Mouse (Mus musculus): ENCODE results near the gene Pafah1b3. TPM values are rescaled to one million over a fixed set of nuclear protein-coding genes. Genes with fewer than 3 reads are reported as not detected.

Gene Pafah1b3
- polyA plus RNA-seq, 1 experiment from 2014 or later = 287 TPM

GRCm38 (mm10) chr7:25323219-25323618 lies 25.4 kb upstream of the Pafah1b3 start:
- no peaks in the 10 kb centered on the region for H3K9me3 ChIP-seq (replicated peaks; ENCODE audit: control insufficient read depth, low read length)
- no peak overlapping the region for H3K9ac ChIP-seq (replicated peaks; ENCODE audit: low read length)
- H3K4me2 ChIP-seq (ENCODE audit: low read depth, low read length) = no peak overlapping the region
- 85% methylated on average over 2 of the region's 2 CpGs for WGBS
- no peaks in the 10 kb centered on the region for H3K27me3 ChIP-seq (ENCODE audit: control insufficient read depth, insufficient read depth, low read length)
- ATAC-seq (replicated peaks; ENCODE audit: insufficient number of reproducible peaks, low FRiP score, low TSS enrichment, low read depth) (no peak), DNase-seq (ENCODE audit: low spot score) (no peak)
- no peak overlapping the region for H3K4me3 ChIP-seq (ENCODE audit: low read depth, low read length)
- no peak overlapping the region for H3K27ac ChIP-seq (replicated peaks; ENCODE audit: low read depth, low read length)
- H3K36me3 ChIP-seq (replicated peaks; ENCODE audit: control insufficient read depth, insufficient read depth, low read depth, low read length) = no peaks in the 10 kb centered on the region
- no peaks in the 10 kb centered on the region for H3K4me1 ChIP-seq (ENCODE audit: control insufficient read depth, insufficient read depth, low read length)

GRCm38 (mm10) chr7:25322058-25322484 lies 24.3 kb upstream of the Pafah1b3 start:
- H3K27me3 ChIP-seq (ENCODE audit: control insufficient read depth, insufficient read depth, low read length) = no peaks in the 10 kb centered on the region
- no peak overlapping the region for H3K9ac ChIP-seq (replicated peaks; ENCODE audit: low read length)
- ATAC-seq (replicated peaks; ENCODE audit: insufficient number of reproducible peaks, low FRiP score, low TSS enrichment, low read depth) = peak; percentile 83
- H3K36me3 ChIP-seq (replicated peaks; ENCODE audit: control insufficient read depth, insufficient read depth, low read depth, low read length) = no peaks in the 10 kb centered on the region
- WGBS = 0% methylated on average over 6 of the region's 6 CpGs
- H3K9me3 ChIP-seq (replicated peaks; ENCODE audit: control insufficient read depth, low read length) = no peaks in the 10 kb centered on the region
- H3K4me1 ChIP-seq (ENCODE audit: control insufficient read depth, insufficient read depth, low read length) = no peaks in the 10 kb centered on the region; the same call in 1 of the 2 replicates
- H3K4me3 ChIP-seq (ENCODE audit: low read depth, low read length) = no peak overlapping the region; the same call in 1 of the 2 replicates
- no peak overlapping the region; the same call in 1 of the 2 replicates for H3K4me2 ChIP-seq (ENCODE audit: low read depth, low read length)
- peak; percentile 94 for DNase-seq (ENCODE audit: low spot score)
- H3K27ac ChIP-seq (replicated peaks; ENCODE audit: low read depth, low read length) = peak overlapping the region; percentile 87

GRCm38 (mm10) chr7:25317446-25317999 lies 19.7 kb upstream of the Pafah1b3 start:
- Histone ChIP-seq H3K27me3 (ENCODE audit: control insufficient read depth, insufficient read depth, low read length) (peaks cover 14% of the 10 kb centered on the region), H3K9ac (replicated peaks; ENCODE audit: low read length) (peak overlapping the region; percentile 79), H3K4me1 (ENCODE audit: control insufficient read depth, insufficient read depth, low read length) (peaks cover 8% of the 10 kb centered on the region), H3K4me2 (ENCODE audit: low read depth, low read length) (peak overlapping the region; percentile 96), H3K27ac (replicated peaks; ENCODE audit: low read depth, low read length) (peak overlapping the region; percentile 60), H3K4me3 (ENCODE audit: low read depth, low read length) (peak overlapping the region; percentile 50), H3K9me3 (replicated peaks; ENCODE audit: control insufficient read depth, low read length) (no peaks in the 10 kb centered on the region), H3K36me3 (replicated peaks; ENCODE audit: control insufficient read depth, insufficient read depth, low read depth, low read length) (no peaks in the 10 kb centered on the region)
- DNase-seq (ENCODE audit: low spot score) (peak; percentile 26), ATAC-seq (replicated peaks; ENCODE audit: insufficient number of reproducible peaks, low FRiP score, low TSS enrichment, low read depth) (no peak)
- 18% methylated on average over 21 of the region's 21 CpGs for WGBS

- Histone ChIP-seq H3K36me3 (replicated peaks; ENCODE audit: control insufficient read depth, insufficient read depth, low read depth, low read length) (no peaks in the 10 kb centered on the region), H3K27me3 (ENCODE audit: control insufficient read depth, insufficient read depth, low read length) (peaks cover 14% of the 10 kb centered on the region), H3K4me1 (ENCODE audit: control insufficient read depth, insufficient read depth, low read length) (peaks cover 8% of the 10 kb centered on the region), H3K9ac (replicated peaks; ENCODE audit: low read length) (peak within 1 kb of the TSS; percentile 79), H3K9me3 (replicated peaks; ENCODE audit: control insufficient read depth, low read length) (no peaks in the 10 kb centered on the region), H3K4me3 (ENCODE audit: low read depth, low read length) (peak within 1 kb of the TSS; percentile 50), H3K4me2 (ENCODE audit: low read depth, low read length) (peak within 1 kb of the TSS; percentile 96), H3K27ac (replicated peaks; ENCODE audit: low read depth, low read length) (peak within 1 kb of the TSS; percentile 60)
- DNase-seq (ENCODE audit: low spot score) (peak; percentile 100), ATAC-seq (replicated peaks; ENCODE audit: insufficient number of reproducible peaks, low FRiP score, low TSS enrichment, low read depth) (peak; percentile 99)
- under 1% methylated on average over 52 of the region's 52 CpGs for WGBS
Observed at GRCm38 (mm10) chr7:25316532-25317445, 19.0 kb upstream of the Pafah1b3 start, which contains the start of gene Megf8. Gene Megf8, plus strand, starts transcription at chr7:25317164.

GRCm38 (mm10) chr7:25315306-25316041 lies 17.7 kb upstream of the Pafah1b3 start:
- under 1% methylated on average over 48 of the region's 69 CpGs for WGBS
- peak; percentile 17 for DNase-seq (ENCODE audit: low spot score)
- H3K4me2 ChIP-seq (ENCODE audit: low read depth, low read length) = peak overlapping the region; percentile 81
- peaks cover 14% of the 10 kb centered on the region for H3K27me3 ChIP-seq (ENCODE audit: control insufficient read depth, insufficient read depth, low read length)
- H3K4me1 ChIP-seq (ENCODE audit: control insufficient read depth, insufficient read depth, low read length) = peaks cover 8% of the 10 kb centered on the region
- H3K27ac ChIP-seq (replicated peaks; ENCODE audit: low read depth, low read length) = no peak overlapping the region
- H3K36me3 ChIP-seq (replicated peaks; ENCODE audit: control insufficient read depth, insufficient read depth, low read depth, low read length) = no peaks in the 10 kb centered on the region
- H3K9ac ChIP-seq (replicated peaks; ENCODE audit: low read length) = peak overlapping the region; percentile 59
- no peaks in the 10 kb centered on the region for H3K9me3 ChIP-seq (replicated peaks; ENCODE audit: control insufficient read depth, low read length)
- peak overlapping the region; percentile 36 for H3K4me3 ChIP-seq (ENCODE audit: low read depth, low read length)
- ATAC-seq (replicated peaks; ENCODE audit: insufficient number of reproducible peaks, low FRiP score, low TSS enrichment, low read depth) = no peak

GRCm38 (mm10) chr7:25314606-25315305 lies 17.0 kb upstream of the Pafah1b3 start:
- no peaks in the 10 kb centered on the region for H3K9me3 ChIP-seq (replicated peaks; ENCODE audit: control insufficient read depth, low read length)
- DNase-seq (ENCODE audit: low spot score) = peak; percentile 3
- H3K9ac ChIP-seq (replicated peaks; ENCODE audit: low read length) = no peak overlapping the region; the same call in 1 of the 2 replicates
- H3K4me1 ChIP-seq (ENCODE audit: control insufficient read depth, insufficient read depth, low read length) = peaks cover 8% of the 10 kb centered on the region
- H3K27ac ChIP-seq (replicated peaks; ENCODE audit: low read depth, low read length) = no peak overlapping the region
- no peak for ATAC-seq (replicated peaks; ENCODE audit: insufficient number of reproducible peaks, low FRiP score, low TSS enrichment, low read depth)
- no peaks in the 10 kb centered on the region for H3K36me3 ChIP-seq (replicated peaks; ENCODE audit: control insufficient read depth, insufficient read depth, low read depth, low read length)
- H3K4me2 ChIP-seq (ENCODE audit: low read depth, low read length) = peak overlapping the region; percentile 81
- WGBS = 2% methylated on average over 51 of the region's 51 CpGs
- peak overlapping the region; percentile 36 for H3K4me3 ChIP-seq (ENCODE audit: low read depth, low read length)
- peaks cover 14% of the 10 kb centered on the region for H3K27me3 ChIP-seq (ENCODE audit: control insufficient read depth, insufficient read depth, low read length)

GRCm38 (mm10) chr7:25313325-25313724 lies 15.5 kb upstream of the Pafah1b3 start:
- no peaks in the 10 kb centered on the region for H3K9me3 ChIP-seq (replicated peaks; ENCODE audit: control insufficient read depth, low read length)
- no peaks in the 10 kb centered on the region for H3K36me3 ChIP-seq (replicated peaks; ENCODE audit: control insufficient read depth, insufficient read depth, low read depth, low read length)
- ATAC-seq (replicated peaks; ENCODE audit: insufficient number of reproducible peaks, low FRiP score, low TSS enrichment, low read depth) (no peak), DNase-seq (ENCODE audit: low spot score) (no peak)
- no peak overlapping the region for H3K4me3 ChIP-seq (ENCODE audit: low read depth, low read length)
- peaks cover 14% of the 10 kb centered on the region for H3K27me3 ChIP-seq (ENCODE audit: control insufficient read depth, insufficient read depth, low read length)
- H3K4me1 ChIP-seq (ENCODE audit: control insufficient read depth, insufficient read depth, low read length) = peaks cover 8% of the 10 kb centered on the region
- 41% methylated on average over 7 of the region's 7 CpGs for WGBS
- H3K27ac ChIP-seq (replicated peaks; ENCODE audit: low read depth, low read length) = no peak overlapping the region
- no peak overlapping the region for H3K9ac ChIP-seq (replicated peaks; ENCODE audit: low read length)
- H3K4me2 ChIP-seq (ENCODE audit: low read depth, low read length) = no peak overlapping the region

Data from embryonic facial prominence, embryonic 11.5 days (tissue).